Mouse (Mus musculus) limb, embryonic 12.5 days (tissue): Measurements from ENCODE around the gene Notch4. TPM values are rescaled to one million over a fixed set of nuclear protein-coding genes. Genes with fewer than 3 reads are reported as not detected.

Experiments used
- ATAC-seq: fragments of 200-750 bp; cut with Nextera tagmentation; 2 replicates; pipeline ENCODE4 v1.8.0; 2017; ENCODE audit warnings: low read depth, moderate TSS enrichment; ENCODE audit not compliant: insufficient number of reproducible peaks, insufficient read depth, low FRiP score, low TSS enrichment
- H3K27ac ChIP-seq: fragments of 300-500 bp; sonication (generic); 2 replicates; pipeline ENCODE4 v1.5.1; 2016; ENCODE audit warnings: mild to moderate bottlenecking, moderate library complexity
- H3K27me3 ChIP-seq: fragments of 300-500 bp; sonication (generic); 2 replicates; pipeline ENCODE4 v1.6.1; 2016; ENCODE audit warnings: mild to moderate bottlenecking, moderate library complexity
- H3K36me3 ChIP-seq: fragments of 300-500 bp; sonication (generic); 2 replicates; pipeline ENCODE4 v1.6.1; 2016; ENCODE audit warnings: mild to moderate bottlenecking, moderate library complexity
- H3K4me1 ChIP-seq: fragments of 300-500 bp; sonication (generic); replicated peaks from 2 replicates; pipeline ENCODE4 v1.6.1; 2016
- H3K4me2 ChIP-seq: fragments of 300-500 bp; sonication (generic); 2 replicates; pipeline ENCODE4 v1.6.1; 2016; ENCODE audit warnings: mild to moderate bottlenecking, moderate library complexity
- H3K4me3 ChIP-seq: fragments of 300-500 bp; sonication (generic); replicated peaks from 2 replicates; pipeline ENCODE4 v1.5.1; 2016; ENCODE audit warnings: mild to moderate bottlenecking
- H3K9ac ChIP-seq: fragments of 300-500 bp; sonication (generic); replicated peaks from 2 replicates; pipeline ENCODE4 v1.6.1; 2016; ENCODE audit warnings: mild to moderate bottlenecking, moderate library complexity
- H3K9me3 ChIP-seq: fragments of 300-500 bp; sonication (generic); 2 replicates; pipeline ENCODE4 v1.6.1; 2016; ENCODE audit warnings: mild to moderate bottlenecking, moderate library complexity
- WGBS: fragments of 180-500 bp; shearing (Covaris S2); methylation state at CpG from one replicate; pipeline ENCODE4 v1.1.7; 2016; 5-methylcytosine and 5-hydroxymethylcytosine counted together
- polyA plus RNA-seq: library from polyadenylated mRNA; unstranded; fragments of >200 nt; fragmentation: Nextera tagmentation; extraction: Ambion mirVana; gene quantifications from 2 replicates; pipeline ENCODE4 v1.2.1, GENCODE M21; 2016

Notch4 gene
- polyA plus RNA-seq, 1 experiment from 2014 or later: 4.9 TPM

DNA sequence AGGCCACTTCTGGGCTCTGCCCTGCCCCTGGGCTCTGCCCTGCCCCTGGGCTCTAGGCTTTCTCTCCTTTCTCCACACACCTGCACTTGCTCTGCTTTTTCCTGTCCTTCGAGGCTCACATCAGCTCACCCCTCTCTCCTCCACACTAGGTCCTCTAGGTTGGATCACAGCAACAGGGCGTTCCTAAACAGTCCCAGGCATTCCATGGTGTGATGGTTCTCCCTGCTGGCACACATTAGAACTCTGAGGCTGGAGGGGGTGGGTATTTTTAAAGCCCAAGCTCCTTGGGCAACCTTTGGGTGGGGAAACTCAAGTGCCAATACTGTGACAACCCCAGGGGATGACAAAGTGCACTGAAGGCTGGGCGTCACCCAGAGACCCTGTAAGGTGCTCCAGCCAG lies 73.4 kb downstream of the Notch4 start:
- 64% methylated on average over 3 of the region's 3 CpGs for WGBS
- Histone ChIP-seq H3K27ac (no peak overlapping the region), H3K4me1 (peaks cover 13% of the 10 kb centered on the region), H3K9me3 (0 out of 2 replicates have a peak, but pooled peaks cover 6% of the 10 kb centered on the region), H3K9ac (no peak overlapping the region), H3K27me3 (peaks cover 33% of the 10 kb centered on the region), H3K36me3 (no peaks in the 10 kb centered on the region), H3K4me2 (no peak overlapping the region), H3K4me3 (no peak overlapping the region)
- no peak for ATAC-seq

Other genes with a start within 250 kb of the Notch4 start
- 0.12 and 0.18 TPM in 2 replicates for gene H2-Eb2, start 238.6 kb upstream of the Notch4 start, polyA plus RNA-seq
- not detected in 2 replicates for gene Btnl2, start 209.4 kb upstream of the Notch4 start, polyA plus RNA-seq
- not detected in 2 replicates for gene Btnl1, start 187.1 kb upstream of the Notch4 start, polyA plus RNA-seq
- 0.40 and 1.3 TPM in 2 replicates for gene BC051142, start 165.4 kb upstream of the Notch4 start, polyA plus RNA-seq
- gene Btnl4, start 87.0 kb upstream of the Notch4 start, polyA plus RNA-seq: not detected in 2 replicates
- gene Btnl6, start 46.9 kb upstream of the Notch4 start, polyA plus RNA-seq: not detected in 2 replicates
- gene Gpsm3, start 25.5 kb downstream of the Notch4 start, polyA plus RNA-seq: 2.6 and 3.8 TPM in 2 replicates
- gene Pbx2, start 27.0 kb downstream of the Notch4 start, polyA plus RNA-seq: 24.6 and 26.6 TPM in 2 replicates
- 2.8 and 3.5 TPM in 2 replicates for gene Ager, start 33.6 kb downstream of the Notch4 start, polyA plus RNA-seq
- 143 and 145 TPM in 2 replicates for gene Rnf5, start 39.4 kb downstream of the Notch4 start, polyA plus RNA-seq
- gene Agpat1, start 40.0 kb downstream of the Notch4 start, polyA plus RNA-seq: 50.5 and 53.4 TPM in 2 replicates
- 3.0 and 3.4 TPM in 2 replicates for gene Egfl8, start 51.7 kb downstream of the Notch4 start, polyA plus RNA-seq
- gene Ppt2, start 64.2 kb downstream of the Notch4 start, polyA plus RNA-seq: 15.9 and 17.6 TPM in 2 replicates
- 0.20 and 0.28 TPM in 2 replicates for gene Prrt1, start 65.3 kb downstream of the Notch4 start, polyA plus RNA-seq
- 14.0 and 19.5 TPM in 2 replicates for gene Fkbpl, start 80.5 kb downstream of the Notch4 start, polyA plus RNA-seq
- 94.8 and 103 TPM in 2 replicates for gene Atf6b, start 82.9 kb downstream of the Notch4 start, polyA plus RNA-seq
- gene Tnxb, start 106.3 kb downstream of the Notch4 start, polyA plus RNA-seq: not detected in 2 replicates
- not detected in 2 replicates for gene C4b, start 179.6 kb downstream of the Notch4 start, polyA plus RNA-seq
- gene Cyp21a1, start 240.3 kb downstream of the Notch4 start, polyA plus RNA-seq: not detected in 2 replicates